Mouse (Mus musculus) heart, embryonic 16.5 days (tissue): ENCODE data around the gene Pars2. TPM values are rescaled to one million over a fixed set of nuclear protein-coding genes. Genes with fewer than 3 reads are reported as not detected.

Experiments used
- ATAC-seq: fragments of 200-750 bp; cut with Nextera tagmentation; replicated peaks from 2 replicates; pipeline ENCODE4 v1.8.0; 2017; ENCODE audit warnings: moderate number of reproducible peaks; ENCODE audit not compliant: insufficient read depth, low FRiP score; ENCODE audit errors: extremely low read depth
- H3K27ac ChIP-seq: fragments of 300-500 bp; sonication (generic); 2 replicates; pipeline ENCODE4 v1.5.1; 2014; ENCODE audit warnings: mild to moderate bottlenecking, low read length, control low read depth, moderate library complexity
- H3K27me3 ChIP-seq: fragments of 300-500 bp; sonication (generic); 2 replicates; pipeline ENCODE4 v1.6.1; 2014; ENCODE audit warnings: low read length, mixed read lengths; ENCODE audit not compliant: control insufficient read depth, insufficient read depth
- H3K36me3 ChIP-seq: fragments of 300-500 bp; sonication (generic); 2 replicates; pipeline ENCODE4 v1.6.1; 2014; ENCODE audit not compliant: control insufficient read depth, insufficient read depth
- H3K4me1 ChIP-seq: fragments of 300-500 bp; sonication (generic); 2 replicates; pipeline ENCODE4 v1.6.1; 2014; ENCODE audit warnings: low read length, mixed read lengths; ENCODE audit not compliant: control insufficient read depth, insufficient read depth
- H3K4me2 ChIP-seq: fragments of 300-500 bp; sonication (generic); 2 replicates; pipeline ENCODE4 v1.6.1; 2014; ENCODE audit warnings: low read depth, mild to moderate bottlenecking, control low read depth, low read length
- H3K4me3 ChIP-seq: fragments of 300-500 bp; sonication (generic); 2 replicates; pipeline ENCODE4 v1.5.1; 2014; ENCODE audit warnings: mild to moderate bottlenecking, control low read depth, low read length
- H3K9ac ChIP-seq: fragments of 300-500 bp; sonication (generic); 2 replicates; pipeline ENCODE4 v1.6.1; 2014; ENCODE audit warnings: low read length, control low read depth
- H3K9me3 ChIP-seq: fragments of 300-500 bp; sonication (generic); replicated peaks from 2 replicates; pipeline ENCODE4 v1.6.1; 2016; ENCODE audit warnings: low read length; ENCODE audit not compliant: control insufficient read depth
- WGBS: fragments of 180-500 bp; shearing (Covaris S2); extraction: QIAGEN DNeasy Blood & Tissue Kit; methylation state at CpG from one replicate; pipeline ENCODE4 v1.1.7; 2014; 5-methylcytosine and 5-hydroxymethylcytosine counted together
- polyA plus RNA-seq: library from polyadenylated mRNA; unstranded; fragments of >200 nt; fragmentation: Nextera tagmentation; extraction: Ambion mirVana; gene quantifications from 2 replicates; pipeline ENCODE4 v1.2.1, GENCODE M21; 2015

Pars2 gene
- polyA plus RNA-seq, 1 experiment from 2014 or later: 10.5 TPM

DNA sequence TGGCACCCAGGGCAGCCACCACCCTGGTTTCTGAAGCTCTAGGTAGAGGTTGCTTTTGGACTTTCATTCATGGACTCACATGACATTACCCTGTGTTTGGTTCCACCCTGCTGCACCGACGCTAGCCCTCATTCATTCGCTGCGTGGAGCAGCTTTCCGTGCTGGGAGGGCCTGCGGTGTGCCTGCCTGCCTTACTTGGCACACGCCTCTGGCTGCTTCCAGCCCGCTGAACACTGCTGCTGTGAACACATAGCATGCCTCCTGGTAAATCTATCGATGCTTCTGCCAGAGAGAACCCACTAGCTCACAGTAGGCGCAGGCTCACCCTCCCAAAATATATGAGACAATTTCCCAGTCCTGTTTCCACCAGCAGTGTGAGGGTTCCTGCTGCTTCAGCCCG is 53.5 kb downstream of the Pars2 start:
- WGBS: 62% methylated on average over 11 of the region's 11 CpGs
- Histone ChIP-seq H3K9me3 (no peaks in the 10 kb centered on the region), H3K9ac (no peak overlapping the region), H3K4me2 (no peak overlapping the region), H3K4me1 (peaks cover 7% of the 10 kb centered on the region; the same call in 1 of the 2 replicates), H3K27ac (no peak overlapping the region), H3K4me3 (no peak overlapping the region), H3K36me3 (no peaks in the 10 kb centered on the region), H3K27me3 (peaks cover 11% of the 10 kb centered on the region; the same call in 1 of the 2 replicates)
- no peak for ATAC-seq

Other genes starting within 250 kb of the Pars2 start
- 0.46 and 0.67 TPM in 2 replicates for gene Pcsk9, start 186.7 kb upstream of the Pars2 start, polyA plus RNA-seq
- not detected in 2 replicates for gene Bsnd, start 158.8 kb upstream of the Pars2 start, polyA plus RNA-seq
- 1.7 and 1.9 TPM in 2 replicates for gene Dhcr24, start 90.0 kb upstream of the Pars2 start, polyA plus RNA-seq
- not detected in 2 replicates for gene Lexm, start 33.8 kb upstream of the Pars2 start, polyA plus RNA-seq
- gene Ttc22, start 28.6 kb upstream of the Pars2 start, polyA plus RNA-seq: 0.50 and 0.55 TPM in 2 replicates
- gene Ttc4, start 27.9 kb downstream of the Pars2 start, polyA plus RNA-seq: 62.8 and 64.1 TPM in 2 replicates
- 0.42 and 0.54 TPM in 2 replicates for gene Mroh7, start 79.9 kb downstream of the Pars2 start, polyA plus RNA-seq
- gene Fam151a, start 82.8 kb downstream of the Pars2 start, polyA plus RNA-seq: 0.24 TPM in 1 of 2 replicates, not detected in the other
- 7.9 and 8.1 TPM in 2 replicates for gene Acot11, start 153.9 kb downstream of the Pars2 start, polyA plus RNA-seq